Mouse (Mus musculus) adipocyte (in vitro differentiated cells): ENCODE data around the gene Pgr.

Experiments
- DNase-seq: peaks from one replicate; pipeline ENCODE4 v3.0.0-alpha.2; 2016; ENCODE audit warnings: low spot score

The Pgr gene

DNA sequence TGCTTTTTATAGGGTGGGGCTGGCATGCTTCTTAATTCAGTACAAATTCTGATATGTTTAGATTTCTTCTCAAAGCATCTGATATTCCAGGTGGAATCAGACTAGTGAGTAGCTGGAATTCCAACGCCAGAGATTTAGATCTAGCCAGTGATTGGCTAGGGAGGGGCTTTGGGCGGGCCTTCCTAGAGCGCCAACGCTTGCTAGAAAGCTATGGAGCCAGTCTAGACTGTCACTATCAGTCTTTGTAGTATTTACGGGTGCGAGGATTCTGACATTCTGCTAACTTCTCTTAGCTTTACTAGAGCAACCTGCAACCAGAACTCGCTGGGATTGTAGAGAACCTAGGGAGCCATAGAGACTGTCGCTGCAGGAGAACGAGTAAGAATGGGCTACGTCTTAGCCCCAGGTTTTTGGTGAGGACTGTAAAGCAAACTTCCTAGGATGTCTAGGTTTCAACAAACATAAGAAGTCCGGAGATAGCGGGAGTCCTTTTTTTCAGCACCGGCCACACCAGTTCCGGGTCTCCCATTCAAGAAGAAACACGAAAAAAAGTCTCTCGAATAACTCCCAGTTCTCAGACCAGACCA lies at the start of gene Pgr:
Gene Pgr (plus strand): TSS at position 218 of the 587 bp plus-strand sequence.
- no peak for DNase-seq

- no peak for DNase-seq
Measured at GRCm38 (mm10) chr9:8857455-8857854, 42.2 kb upstream of the Pgr start.

DNA sequence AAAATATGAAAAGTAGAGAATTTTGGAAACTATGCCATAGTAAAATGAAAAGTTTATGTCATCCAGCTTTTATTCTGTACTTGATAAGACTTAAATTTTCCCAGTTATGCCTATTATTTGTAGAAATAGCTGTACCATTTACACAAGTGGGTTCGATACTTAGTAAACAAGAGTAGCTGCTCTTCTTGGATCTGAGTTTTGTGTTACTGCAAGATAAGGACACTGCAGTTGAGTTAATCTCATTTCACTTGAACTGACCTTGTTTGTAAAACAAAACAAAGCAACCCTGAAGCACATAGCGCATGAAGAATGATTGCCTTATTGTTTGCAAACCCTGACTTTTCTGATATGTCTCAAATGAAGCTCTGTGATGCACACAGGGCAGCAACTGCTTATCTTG lies 31.1 kb upstream of the Pgr start:
- no peak for DNase-seq

DNA sequence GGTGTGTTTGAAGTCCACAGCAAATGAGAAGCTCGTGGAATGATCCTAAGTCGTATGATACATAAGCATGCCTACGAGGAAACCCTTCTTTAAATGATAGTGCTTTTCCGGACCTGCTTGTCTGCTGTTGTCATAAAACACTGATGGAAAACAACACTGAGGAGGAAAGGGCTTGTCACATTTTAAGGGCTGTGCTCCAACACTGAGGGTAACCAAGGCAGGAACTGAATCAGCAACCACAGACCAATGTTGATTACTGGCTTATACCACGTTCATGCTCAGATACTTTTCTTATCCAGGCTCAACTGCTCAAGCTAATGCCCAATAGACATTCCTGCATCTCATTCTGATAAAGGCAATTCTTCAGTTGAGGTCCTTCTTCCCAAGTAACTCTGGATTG lies 4.4 kb upstream of the Pgr start:
- DNase-seq = no peak

DNA sequence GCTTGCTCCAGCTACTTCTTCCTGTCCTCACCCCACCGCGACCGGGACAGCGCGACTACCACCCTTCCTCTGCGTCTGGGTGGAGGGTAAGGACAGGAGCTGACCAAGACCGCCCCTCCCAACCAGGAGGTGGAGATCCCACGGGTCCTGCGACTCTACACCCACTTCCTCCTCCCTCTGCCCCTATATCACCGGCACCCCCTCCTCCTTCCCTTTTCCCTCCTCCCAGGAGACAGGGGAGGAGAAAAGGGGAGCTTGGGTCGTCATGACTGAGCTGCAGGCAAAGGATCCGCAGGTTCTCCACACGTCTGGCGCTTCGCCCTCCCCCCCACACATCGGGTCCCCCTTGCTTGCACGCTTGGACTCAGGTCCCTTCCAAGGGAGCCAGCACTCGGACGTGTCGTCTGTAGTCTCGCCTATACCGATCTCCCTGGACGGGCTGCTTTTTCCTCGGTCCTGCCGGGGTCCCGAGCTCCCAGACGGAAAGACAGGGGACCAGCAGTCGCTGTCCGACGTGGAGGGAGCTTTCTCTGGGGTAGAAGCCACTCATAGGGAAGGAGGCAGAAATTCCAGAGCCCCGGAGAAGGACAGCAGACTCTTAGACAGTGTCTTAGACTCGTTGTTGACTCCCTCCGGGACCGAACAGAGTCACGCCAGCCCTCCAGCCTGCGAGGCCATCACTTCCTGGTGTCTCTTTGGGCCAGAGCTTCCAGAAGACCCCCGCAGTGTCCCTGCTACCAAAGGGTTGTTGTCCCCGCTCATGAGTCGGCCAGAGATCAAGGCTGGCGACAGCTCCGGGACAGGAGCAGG lies 775 bp downstream of the Pgr start:
- DNase-seq = no peak

- no peak for DNase-seq
Measured at GRCm38 (mm10) chr9:8901013-8901646, 1.5 kb downstream of the Pgr start.

GRCm38 (mm10) chr9:8901647-8902131 lies 2.1 kb downstream of the Pgr start:
- no peak for DNase-seq

GRCm38 (mm10) chr9:8902277-8902676 lies 2.6 kb downstream of the Pgr start:
- DNase-seq = no peak

DNA sequence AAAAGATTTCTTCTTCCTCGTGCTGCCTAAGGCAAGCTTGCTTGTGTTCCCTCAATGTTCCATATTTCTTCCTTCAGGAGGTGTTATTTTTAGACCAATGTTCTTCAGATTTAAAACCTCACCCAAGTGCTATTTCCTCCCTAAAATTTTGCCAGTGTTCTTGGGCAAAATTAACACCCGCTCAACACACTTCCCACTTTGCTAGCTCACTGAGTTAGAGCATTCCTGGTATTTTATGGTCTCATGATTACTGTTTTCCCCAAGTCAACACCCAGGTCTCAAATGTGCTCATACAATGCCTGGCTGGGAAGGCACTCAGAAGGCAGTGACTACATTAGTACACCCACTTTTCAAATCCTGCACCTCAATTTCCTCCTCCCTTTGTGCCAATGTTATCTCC lies 27.9 kb downstream of the Pgr start:
- no peak for DNase-seq

DNA sequence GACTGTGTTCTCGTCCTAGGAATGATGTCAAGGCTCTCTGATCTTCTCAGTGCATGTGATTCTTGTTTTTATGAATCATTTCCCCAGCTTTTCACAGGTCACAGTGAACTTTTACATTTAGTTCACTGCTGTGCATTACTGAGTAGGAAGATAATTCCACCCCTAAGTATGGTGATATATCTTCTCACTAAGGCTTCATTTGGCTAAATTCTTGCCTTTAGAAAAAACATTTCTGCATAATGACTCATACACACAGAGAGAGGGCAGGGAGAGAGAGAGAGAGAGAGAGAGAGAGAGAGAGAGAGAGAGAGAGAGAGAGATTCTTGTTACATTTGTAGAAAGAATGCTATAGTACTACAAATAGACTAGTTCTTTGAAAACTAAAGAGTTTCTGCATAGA lies 38.1 kb downstream of the Pgr start:
- DNase-seq = no peak

DNA sequence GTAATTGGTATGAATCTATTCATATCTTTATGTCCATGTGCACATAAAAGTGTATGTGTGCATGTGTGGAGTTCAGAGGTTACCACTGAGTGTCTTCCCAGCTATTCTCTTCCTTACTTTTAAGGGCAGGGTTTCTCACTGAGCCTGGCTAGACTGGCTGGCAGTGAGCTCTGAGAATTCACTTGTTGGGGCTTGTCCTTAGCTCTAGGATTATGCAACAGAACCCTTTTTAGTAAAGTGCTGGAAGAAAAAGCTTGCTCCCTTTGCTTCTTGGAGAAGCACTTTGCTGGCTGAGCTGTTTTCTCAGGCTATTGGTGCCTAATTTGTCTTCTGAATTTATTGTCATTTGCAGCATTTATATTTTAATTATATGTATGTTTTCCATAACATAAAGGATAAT lies 53.7 kb downstream of the Pgr start:
- DNase-seq = no peak

- DNase-seq = peak; percentile 18
Measured at GRCm38 (mm10) chr9:8964512-8965133, 65.0 kb downstream of the Pgr start.

DNA sequence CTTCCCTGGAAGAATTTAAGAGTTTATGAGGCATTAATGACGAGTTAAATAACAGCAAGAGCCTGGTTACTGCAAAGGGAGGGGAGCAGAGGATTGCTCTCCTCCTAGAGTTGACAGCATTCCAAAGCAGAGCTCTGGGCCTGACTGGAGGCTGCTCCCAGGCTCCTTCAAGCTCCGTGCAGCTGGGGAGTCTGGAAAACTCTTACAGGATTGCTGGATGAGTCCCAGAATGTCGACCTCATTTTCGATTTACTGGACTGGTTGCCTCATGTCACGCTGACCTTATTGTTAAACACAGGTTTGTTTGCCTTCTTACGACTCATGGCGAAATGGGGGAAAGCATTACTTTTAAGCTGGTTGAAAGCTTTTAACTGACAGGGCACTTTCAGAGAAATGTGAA lies 70.6 kb downstream of the Pgr start:
- DNase-seq = peak; percentile 14

GRCm38 (mm10) chr9:8971491-8971890 lies 71.9 kb downstream of the Pgr start, which contains the start of gene Gm16485:
Gene Gm16485, plus strand, starts transcription at chr9:8971791.
- no peak for DNase-seq

DNA sequence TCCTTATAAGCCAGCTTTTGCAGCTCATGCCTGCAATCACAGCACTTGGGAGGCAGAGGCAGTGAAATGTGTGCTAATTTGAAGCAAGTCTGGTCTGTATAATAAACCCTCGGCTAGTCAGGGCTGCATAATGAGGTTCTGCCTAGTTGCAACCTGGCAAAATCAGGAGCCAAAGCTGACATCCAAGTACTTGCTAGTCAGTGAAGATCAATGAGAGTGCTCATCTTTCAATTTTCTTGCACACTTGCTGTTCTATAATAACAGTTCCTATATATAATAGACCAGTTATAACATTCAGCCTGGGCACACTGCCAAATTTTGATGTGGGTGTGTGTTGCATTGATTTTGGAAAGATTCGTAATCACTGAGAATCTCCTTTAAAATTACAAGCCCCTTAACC lies 78.1 kb downstream of the Pgr start:
- DNase-seq = no peak

DNA sequence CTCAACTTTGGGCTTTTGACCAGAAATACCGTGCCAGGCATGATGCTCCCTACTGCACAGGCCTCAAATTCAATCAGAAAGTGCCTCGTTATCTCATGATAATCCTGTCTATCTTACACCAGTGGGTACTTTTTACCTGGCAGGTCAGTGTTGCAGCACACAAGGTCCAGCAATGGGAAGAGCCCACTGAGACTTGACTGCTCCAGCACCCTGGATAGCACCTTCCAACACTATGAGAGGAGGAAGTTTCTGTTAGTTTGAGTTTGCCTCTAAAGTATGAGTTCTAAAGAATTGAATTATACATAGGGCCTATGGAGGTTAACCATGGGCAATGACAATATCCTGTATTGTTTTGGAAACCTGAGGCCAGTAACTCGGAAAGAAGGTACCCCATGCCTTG lies 82.7 kb downstream of the Pgr start:
- no peak for DNase-seq

DNA sequence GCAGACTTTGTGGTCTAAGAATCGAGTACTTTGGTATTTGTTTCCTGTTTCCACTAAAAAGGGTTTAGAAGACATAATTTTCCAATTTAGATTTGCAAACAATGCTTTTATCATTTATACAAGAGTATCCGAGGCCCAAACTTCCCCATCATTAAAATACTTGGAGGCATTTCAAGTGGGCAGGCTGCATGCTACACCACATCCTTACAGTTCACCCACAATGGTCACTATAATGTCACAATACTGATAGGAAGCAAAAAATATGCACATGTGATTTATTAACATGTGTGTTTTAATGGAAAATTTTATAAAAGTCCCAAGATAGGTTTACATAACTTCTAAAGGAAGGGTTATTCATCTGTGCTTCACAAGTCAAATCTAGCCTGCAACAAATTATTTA lies 96.9 kb downstream of the Pgr start:
- DNase-seq = no peak

DNA sequence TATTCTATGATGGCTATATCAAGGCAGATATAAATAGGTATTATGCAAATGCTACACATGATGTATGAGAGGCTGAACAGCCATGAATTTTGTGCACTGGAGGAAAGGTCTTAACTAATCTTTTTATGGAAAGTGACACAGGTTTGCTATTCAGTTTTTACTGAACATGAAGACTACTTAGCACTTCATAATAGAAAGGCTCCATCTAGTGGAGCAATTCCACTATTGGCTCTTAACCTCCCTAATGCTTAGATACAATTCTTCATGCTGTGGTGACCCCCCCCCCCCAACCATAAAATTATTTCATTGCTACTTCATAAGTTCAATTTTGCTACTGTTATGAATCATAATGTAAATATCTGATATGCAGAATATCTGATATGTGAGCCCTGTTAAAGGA lies 101.5 kb downstream of the Pgr start:
- peak; percentile 32 for DNase-seq

DNA sequence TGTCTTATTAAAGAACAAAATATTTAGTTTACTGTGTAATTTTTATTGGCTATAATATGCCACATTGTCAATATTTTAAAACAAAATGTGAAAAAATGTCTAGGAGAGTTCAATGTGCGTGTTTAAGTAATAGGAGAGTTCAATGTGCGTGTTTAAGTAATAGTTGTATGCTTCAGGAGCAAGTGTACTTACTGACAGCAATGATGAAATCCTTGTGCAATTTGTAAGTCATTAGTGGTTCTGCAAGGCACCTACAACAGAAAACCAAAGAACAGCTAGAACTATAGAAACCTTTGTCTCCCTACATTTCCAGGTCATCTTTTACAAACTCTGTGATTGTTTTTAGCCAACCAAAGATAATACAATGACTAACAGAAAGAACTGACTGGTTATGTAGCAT lies 115.5 kb downstream of the Pgr start:
- DNase-seq = no peak
